Mouse (Mus musculus) cerebellum, postnatal 25 days (tissue): ENCODE results near the gene Rbms1.

Source experiments
- DNase-seq, 2 experiments: peaks; one replicate each; pipeline ENCODE4 v3.0.0; 2021; ENCODE audit warnings: mixed read lengths in 2 of 2

Gene Rbms1

GRCm38 (mm10) chr2:60748585-60748984, 214.4 kb downstream of the Rbms1 start:
- DNase-seq = no peak

- DNase-seq = no peak
These were observed 215.4 kb downstream of the Rbms1 start for GRCm38 (mm10) chr2:60747590-60747989.

DNA sequence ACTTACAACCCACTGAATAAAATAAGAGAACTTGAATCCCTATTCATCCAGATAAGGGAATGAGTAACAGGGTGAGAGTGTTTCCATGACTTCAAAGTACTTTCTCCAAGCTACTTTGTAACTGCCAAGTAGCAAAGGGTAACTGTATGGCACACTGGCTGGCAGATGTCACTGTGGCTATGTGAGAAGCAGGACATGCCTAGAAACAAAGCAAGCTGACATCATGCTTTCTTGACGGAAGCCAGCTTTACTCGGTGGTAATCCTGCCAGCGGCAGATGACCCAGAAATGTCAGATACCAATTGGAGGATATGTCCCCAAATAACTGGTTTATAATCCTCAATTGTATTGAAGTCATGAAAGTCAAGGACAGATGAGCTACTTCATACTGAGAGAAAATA, 218.3 kb downstream of the Rbms1 start:
- DNase-seq = no peak

GRCm38 (mm10) chr2:60739389-60740137, 223.4 kb downstream of the Rbms1 start:
- DNase-seq = no peak

GRCm38 (mm10) chr2:60730929-60731328, 232.1 kb downstream of the Rbms1 start:
- no peak for DNase-seq

- peak in 1 of 2 experiments; percentile 11 for DNase-seq
These were observed 233.0 kb downstream of the Rbms1 start for GRCm38 (mm10) chr2:60730024-60730423.

- no peak for DNase-seq
These were observed 233.9 kb downstream of the Rbms1 start for GRCm38 (mm10) chr2:60728902-60729585.

GRCm38 (mm10) chr2:60724660-60725059, 238.3 kb downstream of the Rbms1 start:
- DNase-seq = no peak

- no peak for DNase-seq
These were observed 240.0 kb downstream of the Rbms1 start for GRCm38 (mm10) chr2:60722967-60723366.

GRCm38 (mm10) chr2:60722514-60722913, 240.5 kb downstream of the Rbms1 start, which contains the start of gene Itgb6:
Itgb6 (minus strand) TSS chr2:60722643.
- peak; percentile 26 to 33 for DNase-seq

DNA sequence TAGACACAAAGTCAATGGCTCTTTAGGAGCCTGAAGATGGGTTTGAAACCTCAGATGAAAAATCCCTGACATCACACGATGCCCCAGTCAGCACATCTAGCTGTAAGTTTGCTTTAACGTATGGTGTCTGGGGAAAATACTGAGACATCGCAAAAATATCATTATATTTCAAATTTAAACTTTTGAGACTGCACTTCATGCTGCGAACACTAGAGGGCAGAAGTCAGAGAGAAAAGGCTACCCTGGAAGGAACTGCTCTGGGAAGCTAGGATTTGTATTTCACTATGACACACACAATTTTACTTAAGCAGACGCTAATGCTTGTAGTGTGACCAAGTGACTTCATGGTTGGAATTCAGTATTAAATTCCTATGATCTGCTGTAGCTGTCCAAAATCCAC, 242.1 kb downstream of the Rbms1 start:
- DNase-seq = peak in 1 of 2 experiments; percentile 48

DNA sequence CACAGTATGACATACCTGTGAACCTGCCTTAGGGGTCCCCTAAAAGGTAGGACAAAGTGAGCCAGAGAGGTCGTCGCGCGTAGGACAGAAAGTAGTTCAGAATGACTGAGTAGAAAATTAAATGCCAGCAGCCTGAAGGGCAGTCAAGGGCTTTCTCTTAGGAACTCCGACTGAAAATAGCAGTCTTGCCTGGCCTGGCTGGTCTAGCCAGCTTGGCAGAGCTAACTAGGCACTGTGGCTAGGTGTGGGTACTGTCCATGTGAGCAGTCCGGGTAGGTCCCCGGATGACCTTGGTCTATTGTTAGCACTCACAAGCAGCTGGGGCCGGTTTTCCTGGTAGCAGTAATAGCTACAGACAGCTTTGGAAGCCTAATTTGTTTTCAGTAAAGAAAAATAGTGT, 242.8 kb downstream of the Rbms1 start:
- DNase-seq = peak in 1 of 2 experiments; percentile 22

- peak; percentile 34 to 51 for DNase-seq
These were observed 245.6 kb downstream of the Rbms1 start for GRCm38 (mm10) chr2:60717348-60717747.

- no peak for DNase-seq
These were observed 246.4 kb downstream of the Rbms1 start for GRCm38 (mm10) chr2:60716549-60716948.

GRCm38 (mm10) chr2:60715771-60716170, 247.2 kb downstream of the Rbms1 start:
- no peak for DNase-seq

- no peak for DNase-seq
These were observed 248.0 kb downstream of the Rbms1 start for GRCm38 (mm10) chr2:60714971-60715502.

GRCm38 (mm10) chr2:60714475-60714874, 248.5 kb downstream of the Rbms1 start:
- no peak for DNase-seq

- no peak for DNase-seq
These were observed 249.1 kb downstream of the Rbms1 start for GRCm38 (mm10) chr2:60713857-60714256.

GRCm38 (mm10) chr2:60712891-60713290, 250.1 kb downstream of the Rbms1 start:
- DNase-seq = no peak

- DNase-seq = no peak
These were observed 250.5 kb downstream of the Rbms1 start for GRCm38 (mm10) chr2:60712483-60712882.

GRCm38 (mm10) chr2:60711098-60711880, 251.7 kb downstream of the Rbms1 start:
- DNase-seq = no peak

DNA sequence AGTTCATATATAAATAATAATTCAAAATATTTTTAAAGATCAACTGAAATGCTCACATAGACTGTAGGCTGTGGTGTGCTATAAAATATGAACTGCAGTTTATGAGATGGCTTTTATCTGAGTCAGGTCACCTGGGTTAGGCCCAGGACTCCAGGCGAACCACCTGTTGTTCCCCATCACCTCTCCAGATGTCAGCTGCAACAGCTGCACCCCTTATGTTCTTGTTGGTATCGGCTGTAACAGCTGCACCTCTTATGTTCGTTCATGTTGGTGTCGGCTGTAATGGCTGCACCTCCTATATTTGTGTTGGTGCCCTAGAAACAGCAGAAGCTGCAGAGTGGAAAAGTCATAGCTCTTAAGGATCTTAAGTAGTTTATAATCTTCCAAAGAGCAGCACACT, 252.7 kb downstream of the Rbms1 start:
- DNase-seq = no peak

GRCm38 (mm10) chr2:60708671-60709070, 254.3 kb downstream of the Rbms1 start:
- no peak for DNase-seq
